Mouse (Mus musculus): ENCODE data around the gene Hbs1l.

Gene Hbs1l

DNA sequence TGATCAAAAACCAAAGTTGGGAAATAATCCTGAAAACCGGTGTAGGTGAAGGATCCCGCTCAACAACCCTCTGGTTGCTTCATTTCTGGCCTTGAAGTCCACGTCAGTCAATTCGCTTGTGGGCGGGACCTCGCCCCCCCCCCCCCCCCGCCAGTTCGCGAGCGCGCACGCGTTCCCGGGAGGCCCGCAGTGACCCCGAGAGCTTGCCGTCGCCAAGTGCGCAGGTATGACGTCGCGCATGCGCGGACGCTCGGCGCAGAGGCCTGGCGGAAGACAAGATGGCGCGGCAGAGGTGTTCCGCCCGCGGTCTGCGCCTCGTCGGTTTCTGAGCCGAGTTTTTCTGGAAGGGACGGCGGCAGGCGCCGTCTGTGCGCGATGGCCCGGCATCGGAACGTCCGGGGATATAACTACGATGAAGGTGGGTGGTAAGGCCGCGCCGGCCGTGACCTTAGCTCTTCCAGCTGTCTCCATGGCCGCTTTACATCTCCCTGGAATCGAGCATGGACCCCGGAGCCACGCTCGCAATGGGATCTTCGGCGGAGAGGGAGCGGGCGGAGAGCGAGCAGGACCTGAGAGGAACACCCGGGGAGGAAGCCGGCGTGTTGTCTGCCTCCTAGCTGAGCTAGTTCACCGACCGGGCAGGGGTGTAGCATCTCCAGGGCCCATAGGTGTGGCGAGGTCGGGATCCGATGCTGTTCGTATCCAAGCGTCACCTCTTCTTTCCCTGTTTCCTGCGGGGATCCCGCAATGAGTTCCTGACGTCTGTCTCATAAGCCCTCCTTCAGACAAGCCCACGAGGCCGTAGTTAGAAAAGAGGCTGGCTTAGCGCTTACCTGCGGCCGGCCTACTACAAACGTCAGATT is at the start of gene Hbs1l:
Gene Hbs1l (plus strand): TSS at position 221 of the 863 bp plus-strand sequence.
- DNase-seq: peak; percentile 91

DNA sequence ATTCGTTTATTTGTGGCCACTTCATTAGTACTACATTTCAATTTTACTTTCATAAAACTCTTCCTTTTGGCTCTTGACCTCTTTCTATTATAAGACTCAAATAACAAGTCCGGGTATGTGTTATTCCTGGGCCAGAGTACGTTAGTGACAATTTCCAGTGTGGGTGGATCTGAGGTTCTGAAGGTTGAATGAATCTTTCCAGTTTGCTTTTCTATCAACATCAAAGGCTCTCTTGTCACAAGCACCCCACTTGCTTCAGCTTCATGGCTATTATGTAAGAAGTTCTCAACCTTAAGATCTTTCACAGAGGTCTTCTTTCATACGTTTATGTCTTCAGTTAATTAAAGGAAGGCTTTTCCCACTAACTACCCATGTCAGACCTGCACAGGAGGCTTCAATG is 47.2 kb upstream of the Hbs1l start:
- DNase-seq: no peak

DNA sequence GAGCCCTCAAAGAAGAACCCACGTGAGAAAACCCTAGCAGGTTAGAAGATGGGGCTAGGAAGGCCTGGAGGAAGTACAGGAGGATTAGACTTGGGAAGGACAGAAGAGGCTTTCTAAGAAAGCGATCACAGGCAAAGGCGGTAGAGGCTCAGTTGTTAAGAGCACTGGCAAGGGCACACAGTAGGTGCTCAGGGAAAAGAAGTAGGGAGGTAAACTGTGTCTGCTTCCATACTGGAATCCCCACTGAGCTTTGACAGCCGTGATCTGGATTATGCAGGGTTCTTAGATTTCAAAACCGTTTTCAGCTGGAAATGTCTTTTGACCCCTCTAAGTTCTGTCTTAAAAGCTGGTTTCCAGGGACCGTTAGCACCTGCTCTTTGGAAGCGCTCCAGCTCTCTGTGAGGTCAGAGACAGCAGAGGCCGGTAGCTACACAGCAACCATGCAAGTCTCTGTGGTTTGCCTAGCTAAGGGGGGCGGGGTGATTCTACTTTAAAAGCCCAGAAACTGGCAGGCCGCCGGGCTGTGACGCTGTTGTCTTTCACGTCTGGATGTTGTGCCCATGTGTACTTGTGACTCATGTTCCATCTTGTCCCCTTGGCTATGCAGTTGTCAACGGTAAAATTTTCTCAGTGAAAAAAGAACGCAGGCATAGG is 43.8 kb upstream of the Hbs1l start:
- no peak for DNase-seq

DNA sequence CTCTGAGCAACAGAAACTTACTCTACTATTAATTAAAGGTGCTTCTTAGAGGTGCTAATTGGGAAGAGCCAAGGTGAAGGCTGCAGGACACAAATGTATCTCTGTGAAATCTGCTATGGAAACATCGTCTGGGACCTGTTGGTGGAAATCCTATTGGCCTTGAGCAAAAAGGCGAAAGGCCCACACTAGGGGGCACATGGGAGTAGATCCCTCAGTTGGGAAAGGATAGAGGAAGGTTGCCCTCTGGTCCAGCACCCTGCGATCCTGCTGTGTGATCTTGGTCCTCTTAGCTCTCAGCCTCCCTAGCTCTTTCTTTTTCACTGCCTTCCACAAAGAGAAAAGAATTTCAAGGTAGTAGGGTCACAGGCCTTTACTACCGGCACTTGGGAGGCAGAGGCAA is 43.0 kb upstream of the Hbs1l start:
- DNase-seq: no peak

DNA sequence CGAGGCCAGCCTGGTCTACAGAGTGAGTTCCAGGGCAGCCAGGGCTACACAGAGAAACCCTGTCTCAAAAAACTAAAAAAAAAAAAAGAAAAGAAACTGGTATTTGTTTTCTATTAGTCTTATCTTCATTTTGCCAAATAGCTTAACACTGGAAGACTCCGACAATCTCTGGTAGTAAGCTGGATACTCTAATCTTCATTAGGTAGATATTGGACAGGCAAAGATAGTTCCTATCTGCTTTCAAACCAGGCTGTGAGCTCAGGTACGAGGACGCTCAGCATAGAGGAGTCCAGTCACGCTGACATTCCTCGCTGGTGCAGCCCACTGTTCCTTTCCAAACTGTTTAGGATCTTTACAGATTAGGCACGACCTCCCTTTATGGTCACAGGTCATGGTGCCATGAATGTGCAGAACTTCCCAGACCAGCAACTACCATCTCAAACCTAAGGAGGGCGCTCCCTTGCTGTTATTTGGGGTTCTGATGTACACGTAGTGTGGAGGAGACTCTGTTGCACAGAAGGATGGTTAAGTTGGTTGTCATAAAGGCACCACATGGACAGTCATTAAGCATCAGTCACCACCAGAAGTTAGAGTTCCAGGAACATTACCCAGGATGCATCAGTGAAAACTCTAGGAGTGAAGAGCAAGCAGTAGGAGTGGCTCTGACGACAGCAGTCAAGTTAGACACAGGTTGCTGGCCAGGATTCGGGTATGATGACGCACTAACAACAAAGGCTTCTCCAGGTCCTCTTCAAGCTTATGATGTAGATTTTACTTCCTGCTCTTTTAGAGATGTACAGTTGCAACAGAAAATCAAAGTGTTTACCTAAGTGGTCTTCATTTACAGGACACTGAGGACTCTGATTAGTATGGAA is 41.3 kb upstream of the Hbs1l start:
- DNase-seq: no peak

DNA sequence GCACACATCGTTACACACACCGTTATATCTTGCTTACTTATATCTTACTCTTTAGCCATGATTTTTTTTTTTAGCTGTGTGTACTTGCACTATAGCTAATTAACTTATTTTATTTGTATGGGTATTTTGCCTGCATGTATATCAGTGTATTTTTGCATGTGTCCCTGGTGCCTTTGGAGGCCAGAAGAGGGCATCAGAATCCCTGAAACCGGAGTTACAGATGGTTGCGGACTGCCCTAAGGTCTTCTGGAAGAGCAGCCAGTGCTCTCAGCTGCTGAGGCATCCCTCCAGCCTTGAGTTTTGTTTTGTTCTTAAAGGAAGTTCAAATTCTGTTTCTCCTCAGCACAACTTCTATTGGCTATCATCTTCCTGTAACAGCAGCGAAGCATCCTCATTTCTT is 38.5 kb upstream of the Hbs1l start:
- no peak for DNase-seq

DNA sequence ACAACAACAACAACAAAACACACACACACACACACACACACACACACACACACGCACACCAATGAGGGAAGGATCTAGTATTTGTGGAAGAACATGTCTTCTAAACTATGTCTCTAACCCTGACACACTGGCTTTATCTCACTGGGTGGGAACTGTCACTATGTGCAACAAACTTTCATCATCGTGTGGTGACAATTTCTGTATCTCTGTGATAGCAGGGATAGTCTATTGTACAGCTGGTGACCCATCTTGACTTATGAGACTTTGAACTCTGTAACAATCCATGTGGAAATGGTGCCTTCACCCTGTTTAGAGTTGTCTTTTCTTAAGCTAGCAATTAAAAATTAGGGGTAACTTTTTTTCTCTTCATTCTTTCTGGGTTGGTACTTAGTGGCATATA is 36.1 kb upstream of the Hbs1l start:
- DNase-seq: no peak

DNA sequence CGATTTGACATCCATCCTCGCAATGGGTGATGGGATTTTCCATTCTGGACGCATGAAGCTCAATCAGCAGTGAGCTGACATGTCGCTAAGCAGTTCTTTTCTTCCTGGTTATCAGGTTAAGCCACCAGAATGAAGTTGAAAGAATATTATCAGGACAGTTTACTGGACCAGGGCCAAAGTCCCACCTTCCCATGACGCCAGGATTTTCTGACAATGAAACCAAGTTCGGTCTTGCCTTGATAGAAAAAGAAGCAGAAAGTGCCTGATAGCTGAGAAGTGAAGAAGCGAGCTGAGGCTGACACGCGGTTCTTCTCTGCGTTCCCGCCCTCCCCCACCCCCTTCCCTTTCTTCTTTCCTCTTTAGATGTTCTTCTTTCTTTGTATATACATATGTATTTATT is 30.6 kb upstream of the Hbs1l start:
- DNase-seq: no peak

DNA sequence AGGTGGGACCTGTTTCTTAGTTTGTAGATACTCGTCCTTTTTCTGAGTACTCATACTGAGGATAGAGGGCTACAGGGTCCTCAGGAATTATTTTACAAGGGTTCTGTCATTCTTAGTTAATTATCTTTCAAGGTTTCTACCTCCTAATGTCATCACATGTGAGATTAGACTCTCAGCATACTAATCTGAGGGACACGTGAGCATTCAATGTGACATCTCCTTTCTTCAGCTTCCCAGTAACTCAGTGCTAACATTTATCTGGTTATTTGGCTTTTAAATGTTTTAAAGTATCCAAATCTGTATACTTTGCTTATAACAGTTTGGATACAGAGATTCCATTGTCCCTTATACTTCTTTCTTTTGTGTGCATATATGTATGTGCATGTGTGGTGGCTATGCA is 28.3 kb upstream of the Hbs1l start:
- DNase-seq: no peak

DNA sequence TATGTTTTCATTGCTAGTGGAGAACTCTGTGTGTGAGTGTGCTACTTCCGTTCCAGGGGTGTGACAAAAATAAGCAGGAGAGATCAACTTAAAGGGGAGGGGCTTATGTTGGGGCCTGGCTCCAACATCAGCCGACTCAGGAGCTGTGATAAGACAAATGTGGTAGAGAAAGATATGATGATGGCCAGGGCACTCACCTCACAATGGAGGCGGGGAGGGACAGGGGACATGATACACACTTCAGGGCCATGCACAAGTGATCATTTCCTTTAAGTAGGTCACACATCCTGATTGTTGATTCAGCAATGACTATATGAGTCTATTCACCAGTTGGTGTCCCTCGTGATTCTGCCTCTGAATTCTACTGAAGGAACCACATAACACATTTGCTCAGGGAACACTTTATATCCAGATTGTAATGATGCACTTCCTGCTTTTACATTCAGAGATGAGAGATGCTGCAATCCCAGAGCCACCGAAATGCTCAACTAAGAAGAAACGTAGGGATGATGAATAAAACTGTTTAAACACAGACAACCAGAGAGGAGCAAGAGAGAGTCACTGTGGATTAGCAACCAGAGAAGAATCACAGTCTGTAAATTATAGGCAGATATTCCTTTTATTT is 26.9 kb upstream of the Hbs1l start:
- DNase-seq: no peak

DNA sequence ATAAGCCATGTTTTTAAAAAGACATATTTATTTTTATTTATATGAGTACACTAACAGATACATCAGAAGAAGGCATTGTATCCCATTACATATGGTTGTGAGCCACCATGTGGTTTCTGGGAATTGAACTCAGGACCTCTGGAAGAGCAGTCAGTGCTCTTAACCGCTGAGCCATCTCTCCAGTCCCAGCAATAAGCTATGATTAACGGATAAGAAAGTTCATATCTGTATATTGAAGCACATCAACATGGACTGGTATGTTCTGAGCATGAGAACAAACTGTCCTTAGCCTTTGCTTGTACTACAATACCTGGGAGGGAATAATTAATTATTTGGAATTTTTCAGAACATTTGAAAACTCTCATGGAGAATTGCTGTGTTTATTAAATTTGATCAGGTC is 25.9 kb upstream of the Hbs1l start:
- no peak for DNase-seq

DNA sequence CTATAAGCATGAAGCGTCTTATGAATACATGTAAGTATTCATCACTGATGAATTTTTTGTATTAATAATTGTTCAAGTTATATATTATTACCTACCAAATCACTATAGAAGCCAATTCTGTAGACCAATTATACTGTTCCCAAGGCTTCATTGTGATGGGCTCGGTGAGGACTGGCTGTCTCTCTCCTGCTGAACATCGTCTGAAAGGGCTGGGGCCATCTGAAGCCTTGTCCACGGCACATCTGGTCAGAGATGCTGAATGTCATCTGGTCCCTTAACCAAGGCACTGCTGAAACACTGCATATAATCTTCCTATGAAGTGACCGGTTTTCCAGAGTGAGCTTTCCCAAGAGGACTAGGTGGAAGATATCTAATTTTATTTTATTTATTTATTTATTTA is 24.9 kb upstream of the Hbs1l start:
- no peak for DNase-seq

DNA sequence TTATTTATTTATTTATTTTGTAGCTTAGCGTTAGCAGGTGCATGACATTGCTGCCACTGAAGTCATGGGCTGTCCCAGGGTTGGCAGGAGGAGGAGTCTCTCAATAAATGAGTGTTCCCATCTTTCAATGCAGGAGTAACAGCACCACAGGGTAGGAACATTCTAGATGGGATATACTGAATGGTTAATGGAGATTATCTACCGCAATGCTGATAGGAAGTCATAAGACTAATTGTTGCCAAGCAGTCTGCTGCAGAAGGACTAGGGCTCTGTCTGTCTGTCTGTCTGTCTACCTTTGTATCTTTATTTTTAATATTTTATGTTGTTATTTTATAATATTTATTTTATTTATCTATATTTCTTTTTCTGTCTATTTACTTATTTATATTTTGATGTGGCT is 24.5 kb upstream of the Hbs1l start:
- DNase-seq: no peak

DNA sequence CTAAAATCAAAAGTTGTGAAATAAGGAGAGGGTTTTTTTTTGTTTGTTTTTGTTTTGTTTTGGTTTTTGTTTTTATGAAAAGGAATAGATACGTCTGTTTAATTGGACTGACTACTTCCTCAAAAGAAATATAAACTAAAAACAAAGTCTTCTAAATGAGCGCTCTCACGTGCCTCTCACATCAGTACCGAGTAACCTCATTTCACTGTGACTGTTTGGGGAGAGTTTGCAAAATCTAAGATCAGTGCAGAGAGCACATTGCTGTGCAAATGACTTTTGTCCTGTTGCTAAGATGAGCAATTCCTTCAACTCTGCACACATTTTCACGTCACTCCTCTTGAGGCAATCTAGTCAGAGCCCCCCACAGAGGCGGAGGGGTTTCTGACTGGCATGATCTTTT is 24.0 kb upstream of the Hbs1l start:
- no peak for DNase-seq

DNA sequence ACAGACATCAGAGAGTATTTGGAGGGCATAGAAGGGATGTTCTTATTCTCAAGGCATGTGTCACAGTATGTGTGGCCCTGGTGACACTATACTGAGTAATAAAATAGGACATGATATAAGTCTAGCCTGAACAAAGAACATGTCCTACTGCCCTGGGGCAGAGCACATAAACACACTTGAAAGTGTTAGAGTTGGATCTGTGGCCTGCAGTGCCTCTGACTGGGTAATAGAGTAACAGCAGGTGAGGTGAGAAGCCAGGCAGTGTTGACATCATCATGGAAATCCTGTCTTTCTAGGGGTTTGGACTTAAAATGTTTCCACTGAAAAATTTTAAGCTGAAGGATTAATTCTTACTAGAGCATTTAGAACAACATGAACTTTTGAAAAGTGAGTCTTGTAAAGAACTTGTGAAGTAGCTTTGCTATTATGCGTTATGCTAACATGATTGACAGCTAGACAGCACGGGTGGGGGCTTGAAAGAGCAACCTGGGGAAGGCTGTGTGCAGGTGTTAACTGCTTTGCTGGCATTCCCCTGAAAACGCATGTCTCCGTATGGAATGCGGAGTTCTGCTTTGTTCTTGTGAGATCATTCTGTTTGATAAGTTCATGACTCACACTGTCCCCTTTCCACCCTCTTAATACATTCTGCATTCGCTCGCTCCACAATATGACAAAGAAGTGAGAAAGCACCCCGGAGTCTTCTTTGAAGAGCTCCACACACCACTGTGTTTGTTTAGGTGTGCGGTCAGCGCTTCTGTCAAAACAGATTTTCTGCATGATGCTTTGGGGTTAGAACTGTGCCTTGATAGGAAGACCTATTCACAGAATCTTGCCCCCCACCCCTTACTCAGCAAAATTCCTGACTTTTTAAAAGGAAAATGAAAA is 8.3 kb upstream of the Hbs1l start:
- no peak for DNase-seq

DNA sequence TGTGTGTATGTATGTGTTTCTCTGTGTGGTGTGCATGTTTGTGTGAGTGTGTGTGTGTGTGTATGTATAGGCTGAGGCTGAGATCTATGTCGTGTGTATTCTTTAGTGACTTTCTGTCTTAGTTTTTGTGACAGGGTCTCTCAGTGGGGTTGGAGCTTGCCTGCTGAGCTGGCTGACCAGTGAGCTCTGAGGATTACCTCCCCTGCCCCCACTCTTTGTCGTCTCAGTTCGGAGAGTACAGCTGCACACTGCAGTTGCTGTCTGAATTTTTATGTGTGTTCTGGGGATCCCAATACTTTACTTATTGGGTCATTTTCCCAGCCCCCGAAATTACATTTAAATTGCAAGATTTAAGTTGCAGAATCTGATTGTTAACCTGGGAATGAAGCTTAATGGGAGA is 4.6 kb upstream of the Hbs1l start:
- DNase-seq: no peak

DNA sequence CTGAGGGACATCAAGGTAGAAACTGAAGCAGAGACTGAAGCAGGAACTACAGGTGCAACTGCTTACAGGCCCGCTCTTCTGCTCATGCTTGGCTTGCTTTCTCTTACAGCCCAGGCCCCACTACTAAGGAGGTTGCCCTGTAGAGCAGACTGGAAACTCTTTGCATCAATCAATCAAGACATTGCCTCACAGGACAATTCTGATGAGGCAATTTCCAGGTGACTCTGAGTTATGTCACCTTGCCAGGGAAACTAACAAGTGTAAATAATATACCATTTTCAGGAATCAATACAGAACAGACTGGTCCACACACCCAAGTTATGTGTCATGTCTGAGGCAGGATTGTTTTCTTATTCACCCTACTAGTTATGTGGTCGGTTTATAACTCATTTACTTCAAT is 1.6 kb upstream of the Hbs1l start:
- no peak for DNase-seq

DNA sequence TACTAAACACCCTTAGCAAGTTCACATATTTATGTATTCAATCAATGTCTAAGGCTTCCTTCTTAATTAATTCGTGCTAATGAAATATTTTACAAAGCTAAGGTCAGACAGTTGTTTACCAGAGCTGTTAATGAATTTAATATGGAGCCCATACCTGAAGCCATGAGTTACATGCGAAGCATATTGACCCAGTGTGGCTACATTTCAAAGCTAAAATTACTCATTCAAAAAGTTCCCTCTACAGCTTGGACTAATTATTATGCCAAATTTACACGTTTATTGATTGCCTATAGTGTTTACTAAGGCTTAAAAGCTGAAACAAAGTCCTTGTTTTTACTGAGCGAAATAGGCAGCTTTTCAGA is 401 bp upstream of the Hbs1l start:
- DNase-seq: no peak

DNA sequence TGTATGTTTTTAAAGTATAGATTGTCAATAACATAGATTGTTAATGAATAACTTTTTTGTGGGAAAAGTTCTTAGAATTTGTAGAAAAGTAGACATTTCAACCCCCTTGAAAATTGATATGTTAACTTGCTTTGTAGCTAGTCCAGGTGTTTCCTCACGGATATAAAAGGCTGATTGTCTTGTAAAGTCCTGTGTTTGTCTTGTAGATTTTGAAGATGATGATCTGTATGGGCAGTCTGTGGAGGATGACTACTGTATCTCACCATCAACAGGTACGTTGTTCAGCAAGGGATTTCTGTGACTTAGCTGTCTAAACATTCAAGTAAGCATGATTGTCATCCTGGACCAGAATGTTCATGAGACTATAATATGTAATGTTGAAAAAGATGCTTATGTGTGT is 3.2 kb downstream of the Hbs1l start:
- no peak for DNase-seq

DNA sequence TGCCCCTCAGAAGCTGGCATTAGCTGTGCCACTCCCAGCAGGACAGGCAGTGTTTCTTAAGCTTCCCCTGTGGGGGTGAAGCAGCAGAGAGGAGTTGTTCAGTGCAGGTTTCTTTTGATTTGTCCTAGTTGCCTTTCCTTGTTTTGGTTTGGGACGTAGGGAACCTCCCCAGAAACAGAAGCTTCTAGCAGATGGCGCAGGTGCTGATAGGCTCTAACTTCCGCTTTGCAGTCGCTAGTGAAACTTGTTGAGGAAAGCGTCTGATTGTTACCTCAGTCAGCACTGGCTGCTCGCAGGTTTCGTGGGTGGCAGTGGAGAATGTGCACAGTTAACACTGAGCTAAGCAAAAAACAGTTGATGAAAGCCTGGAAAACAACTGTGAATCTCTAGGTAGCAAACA is 6.0 kb downstream of the Hbs1l start:
- DNase-seq: no peak

DNA sequence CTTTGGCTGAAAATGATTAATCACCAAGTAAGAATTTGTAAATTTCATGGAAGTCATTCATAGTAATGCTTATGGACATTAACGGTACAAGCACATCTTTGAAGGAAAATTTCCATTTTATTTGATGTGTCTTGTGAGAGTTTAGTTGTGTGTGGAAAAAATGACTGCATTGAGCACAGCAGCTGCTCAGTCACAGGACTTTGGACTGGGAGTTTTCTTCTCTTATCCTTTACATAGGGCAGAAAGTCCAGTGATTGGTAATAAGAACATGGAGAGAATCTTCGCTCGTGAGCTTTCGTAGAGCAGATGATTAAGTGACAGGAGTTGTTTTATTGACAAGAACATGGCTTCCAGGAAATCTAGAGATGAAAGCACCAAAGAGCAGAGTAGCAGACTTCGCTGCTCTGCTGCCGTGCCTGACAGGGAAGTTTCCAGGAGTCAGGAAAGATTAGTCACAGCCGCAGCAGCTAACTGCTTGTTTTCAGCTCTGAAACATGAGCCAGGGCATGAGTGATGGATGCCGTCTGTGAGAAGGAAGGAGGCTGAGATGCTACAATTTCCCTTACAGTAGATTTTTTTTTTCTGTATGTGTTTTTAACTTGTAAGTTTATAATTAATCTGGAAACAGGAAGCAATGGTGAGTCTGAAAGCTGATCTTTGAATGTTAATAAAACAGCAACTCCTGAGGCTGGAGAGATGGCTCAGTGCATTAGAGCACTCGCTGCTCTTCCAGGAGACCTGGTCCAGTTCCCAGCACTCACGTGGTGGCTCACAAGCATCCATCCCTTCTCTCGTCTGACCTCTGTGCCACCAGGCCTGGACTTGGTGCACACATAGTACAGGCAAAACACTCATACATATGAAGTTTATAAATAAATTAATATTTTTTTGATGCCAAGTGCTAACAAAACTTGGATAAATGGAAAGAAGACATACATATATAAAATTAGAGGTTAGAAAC is 9.2 kb downstream of the Hbs1l start:
- no peak for DNase-seq
